Mouse (Mus musculus): ENCODE data around the gene Sh3pxd2a. TPM values are rescaled to one million over a fixed set of nuclear protein-coding genes. Genes with fewer than 3 reads are reported as not detected.

Gene Sh3pxd2a
- 100 to 1,000 TPM; 124 to 134 TPM for total RNA-seq (2021)
- long read RNA-seq, experiment 1, partial matches to known transcripts: 1 of 19 reads
- long read RNA-seq, experiment 1, other reads (novel, unspliced or antisense): 18 of 19 reads
- long read RNA-seq, experiment 2, partial matches to known transcripts: 0 of 32 reads
- long read RNA-seq, experiment 2, other reads (novel, unspliced or antisense): 32 of 32 reads

GRCm38 (mm10) chr19:47464304-47465241 lies at the start of gene Sh3pxd2a:
TSS of gene Sh3pxd2a (minus strand) at chr19:47464401.
- DNase-seq (ENCODE audit: low spot score in 2 of 2): peak; percentile 56 to 72

GRCm38 (mm10) chr19:47513618-47513897 lies 49.4 kb upstream of the Sh3pxd2a start:
- DNase-seq (ENCODE audit: low spot score in 2 of 2): no peak

GRCm38 (mm10) chr19:47512794-47513617 lies 48.8 kb upstream of the Sh3pxd2a start:
- DNase-seq (ENCODE audit: low spot score in 2 of 2): no peak

- DNase-seq (ENCODE audit: low spot score in 2 of 2): no peak
Observed at GRCm38 (mm10) chr19:47511958-47512357, 47.8 kb upstream of the Sh3pxd2a start.

GRCm38 (mm10) chr19:47511294-47511675 lies 47.1 kb upstream of the Sh3pxd2a start:
- no peak for DNase-seq (ENCODE audit: low spot score in 2 of 2)

- DNase-seq (ENCODE audit: low spot score in 2 of 2): no peak
Observed at GRCm38 (mm10) chr19:47510473-47511293, 46.5 kb upstream of the Sh3pxd2a start.

GRCm38 (mm10) chr19:47510135-47510472 lies 45.9 kb upstream of the Sh3pxd2a start:
- DNase-seq (ENCODE audit: low spot score in 2 of 2): no peak

- DNase-seq (ENCODE audit: low spot score in 2 of 2): no peak
Observed at GRCm38 (mm10) chr19:47508771-47509281, 44.6 kb upstream of the Sh3pxd2a start.

GRCm38 (mm10) chr19:47508191-47508590 lies 44.0 kb upstream of the Sh3pxd2a start:
- DNase-seq (ENCODE audit: low spot score in 2 of 2): no peak

GRCm38 (mm10) chr19:47507128-47508121 lies 43.2 kb upstream of the Sh3pxd2a start:
- peak in 1 of 2 experiments; percentile 62 for DNase-seq (ENCODE audit: low spot score in 2 of 2)

GRCm38 (mm10) chr19:47503625-47504024 lies 39.4 kb upstream of the Sh3pxd2a start:
- no peak for DNase-seq (ENCODE audit: low spot score in 2 of 2)

- DNase-seq (ENCODE audit: low spot score in 2 of 2): no peak
Observed at GRCm38 (mm10) chr19:47502563-47502962, 38.4 kb upstream of the Sh3pxd2a start.

GRCm38 (mm10) chr19:47500389-47501011 lies 36.3 kb upstream of the Sh3pxd2a start:
- no peak for DNase-seq (ENCODE audit: low spot score in 2 of 2)

GRCm38 (mm10) chr19:47499841-47500240 lies 35.6 kb upstream of the Sh3pxd2a start:
- no peak for DNase-seq (ENCODE audit: low spot score in 2 of 2)

GRCm38 (mm10) chr19:47498942-47499341 lies 34.7 kb upstream of the Sh3pxd2a start:
- DNase-seq (ENCODE audit: low spot score in 2 of 2): no peak

GRCm38 (mm10) chr19:47497736-47498135 lies 33.5 kb upstream of the Sh3pxd2a start:
- no peak for DNase-seq (ENCODE audit: low spot score in 2 of 2)

GRCm38 (mm10) chr19:47497313-47497712 lies 33.1 kb upstream of the Sh3pxd2a start:
- no peak for DNase-seq (ENCODE audit: low spot score in 2 of 2)

- no peak for DNase-seq (ENCODE audit: low spot score in 2 of 2)
Observed at GRCm38 (mm10) chr19:47493017-47493997, 29.1 kb upstream of the Sh3pxd2a start.
